Mouse (Mus musculus): ENCODE measurements around the gene Btg2. TPM values are rescaled to one million over a fixed set of nuclear protein-coding genes. Genes with fewer than 3 reads are reported as not detected.

Gene Btg2
- 32.6 and 34.6 TPM in 2 replicates for polyA plus RNA-seq (2014; fragmentation: Nextera tagmentation; extraction: Ambion mirVana)

GRCm38 (mm10) chr1:134078802-134079476 is at the start of gene Btg2:
TSS of gene Btg2 (minus strand) at chr1:134079120.
- ATAC-seq (replicated peaks; ENCODE audit: low FRiP score, low TSS enrichment, low read depth): peak; percentile 95
- WGBS: under 1% methylated on average over 57 of the region's 62 CpGs
- Histone ChIP-seq H3K27ac (ENCODE audit: low read depth) (peak within 1 kb of the TSS; percentile 82), H3K4me1 (replicated peaks; ENCODE audit: control insufficient read depth, insufficient read depth, low read length) (peaks cover 31% of the 10 kb centered on the region), H3K9ac (ENCODE audit: low read length) (peak within 1 kb of the TSS; percentile 80), H3K4me2 (ENCODE audit: low read length) (peak within 1 kb of the TSS; percentile 70), H3K36me3 (ENCODE audit: control insufficient read depth, insufficient read depth, low read length) (peaks cover 21% of the 10 kb centered on the region; the same call in 1 of the 2 replicates), H3K27me3 (replicated peaks; ENCODE audit: control insufficient read depth, insufficient read depth, low read length) (no peaks in the 10 kb centered on the region), H3K9me3 (ENCODE audit: control insufficient read depth, low read length) (no peaks in the 10 kb centered on the region), H3K4me3 (ENCODE audit: low read depth, low read length) (peak within 1 kb of the TSS; percentile 70)
- DNase-seq (ENCODE audit: low spot score): peak; percentile 99

GRCm38 (mm10) chr1:134122195-134122594 is 43.3 kb upstream of the Btg2 start:
- DNase-seq (ENCODE audit: low spot score) (peak; percentile 73), ATAC-seq (replicated peaks; ENCODE audit: low FRiP score, low TSS enrichment, low read depth) (no peak)
- H3K27me3 ChIP-seq (replicated peaks; ENCODE audit: control insufficient read depth, insufficient read depth, low read length): no peaks in the 10 kb centered on the region

GRCm38 (mm10) chr1:134120179-134120578 is 41.3 kb upstream of the Btg2 start:
- DNase-seq (ENCODE audit: low spot score): peak; percentile 99
- Histone ChIP-seq H3K9ac (ENCODE audit: low read length) (no peak overlapping the region), H3K27ac (ENCODE audit: low read depth) (no peak overlapping the region), H3K4me1 (replicated peaks; ENCODE audit: control insufficient read depth, insufficient read depth, low read length) (no peaks in the 10 kb centered on the region), H3K4me2 (ENCODE audit: low read length) (no peak overlapping the region), H3K4me3 (ENCODE audit: low read depth, low read length) (no peak overlapping the region), H3K27me3 (replicated peaks; ENCODE audit: control insufficient read depth, insufficient read depth, low read length) (no peaks in the 10 kb centered on the region), H3K36me3 (ENCODE audit: control insufficient read depth, insufficient read depth, low read length) (no peaks in the 10 kb centered on the region), H3K9me3 (ENCODE audit: control insufficient read depth, low read length) (0 out of 2 replicates have a peak, but pooled peaks cover 3% of the 10 kb centered on the region)
- ATAC-seq (replicated peaks; ENCODE audit: low FRiP score, low TSS enrichment, low read depth): no peak; the same call in 1 of the 2 replicates
- WGBS: 2% methylated on average over 5 of the region's 5 CpGs

More at GRCm38 (mm10) chr1:134122195-134122594, 43.3 kb upstream of the Btg2 start:
- H3K4me1 ChIP-seq (replicated peaks; ENCODE audit: control insufficient read depth, insufficient read depth, low read length): no peaks in the 10 kb centered on the region
- no peak overlapping the region for H3K4me3 ChIP-seq (ENCODE audit: low read depth, low read length)
- no peak overlapping the region for H3K27ac ChIP-seq (ENCODE audit: low read depth)
- H3K9me3 ChIP-seq (ENCODE audit: control insufficient read depth, low read length): 0 out of 2 replicates have a peak, but pooled peaks cover 3% of the 10 kb centered on the region
- H3K36me3 ChIP-seq (ENCODE audit: control insufficient read depth, insufficient read depth, low read length): no peaks in the 10 kb centered on the region
- 60% methylated on average over 9 of the region's 9 CpGs for WGBS
- H3K9ac ChIP-seq (ENCODE audit: low read length): no peak overlapping the region
- H3K4me2 ChIP-seq (ENCODE audit: low read length): no peak overlapping the region

GRCm38 (mm10) chr1:134117110-134117509 is 38.2 kb upstream of the Btg2 start:
- Histone ChIP-seq H3K4me2 (ENCODE audit: low read length) (no peak overlapping the region), H3K4me3 (ENCODE audit: low read depth, low read length) (no peak overlapping the region), H3K9me3 (ENCODE audit: control insufficient read depth, low read length) (0 out of 2 replicates have a peak, but pooled peaks cover 3% of the 10 kb centered on the region), H3K27ac (ENCODE audit: low read depth) (no peak overlapping the region), H3K27me3 (replicated peaks; ENCODE audit: control insufficient read depth, insufficient read depth, low read length) (no peaks in the 10 kb centered on the region), H3K4me1 (replicated peaks; ENCODE audit: control insufficient read depth, insufficient read depth, low read length) (no peaks in the 10 kb centered on the region), H3K9ac (ENCODE audit: low read length) (no peak overlapping the region), H3K36me3 (ENCODE audit: control insufficient read depth, insufficient read depth, low read length) (no peaks in the 10 kb centered on the region)
- no peak for ATAC-seq (replicated peaks; ENCODE audit: low FRiP score, low TSS enrichment, low read depth)
- WGBS: 69% methylated on average over 5 of the region's 5 CpGs
- DNase-seq (ENCODE audit: low spot score): no peak

GRCm38 (mm10) chr1:134115424-134115823 is 36.5 kb upstream of the Btg2 start:
- no peak for DNase-seq (ENCODE audit: low spot score)
- WGBS: 52% methylated on average over 8 of the region's 8 CpGs

GRCm38 (mm10) chr1:134114730-134115129 is 35.8 kb upstream of the Btg2 start:
- no peak for ATAC-seq (replicated peaks; ENCODE audit: low FRiP score, low TSS enrichment, low read depth)
- H3K27ac ChIP-seq (ENCODE audit: low read depth): no peak overlapping the region

More at GRCm38 (mm10) chr1:134115424-134115823, 36.5 kb upstream of the Btg2 start:
- H3K4me1 ChIP-seq (replicated peaks; ENCODE audit: control insufficient read depth, insufficient read depth, low read length): no peaks in the 10 kb centered on the region
- no peak overlapping the region for H3K27ac ChIP-seq (ENCODE audit: low read depth)
- H3K27me3 ChIP-seq (replicated peaks; ENCODE audit: control insufficient read depth, insufficient read depth, low read length): no peaks in the 10 kb centered on the region
- no peak overlapping the region for H3K9ac ChIP-seq (ENCODE audit: low read length)
- H3K36me3 ChIP-seq (ENCODE audit: control insufficient read depth, insufficient read depth, low read length): no peaks in the 10 kb centered on the region
- H3K4me3 ChIP-seq (ENCODE audit: low read depth, low read length): no peak overlapping the region
- 0 out of 2 replicates have a peak, but pooled peaks cover 3% of the 10 kb centered on the region for H3K9me3 ChIP-seq (ENCODE audit: control insufficient read depth, low read length)
- no peak overlapping the region for H3K4me2 ChIP-seq (ENCODE audit: low read length)
- ATAC-seq (replicated peaks; ENCODE audit: low FRiP score, low TSS enrichment, low read depth): no peak

GRCm38 (mm10) chr1:134114018-134114417 is 35.1 kb upstream of the Btg2 start:
- WGBS: 88% methylated on average over 7 of the region's 7 CpGs
- no peaks in the 10 kb centered on the region for H3K27me3 ChIP-seq (replicated peaks; ENCODE audit: control insufficient read depth, insufficient read depth, low read length)
- H3K4me1 ChIP-seq (replicated peaks; ENCODE audit: control insufficient read depth, insufficient read depth, low read length): no peaks in the 10 kb centered on the region
- no peak overlapping the region for H3K27ac ChIP-seq (ENCODE audit: low read depth)
- H3K9me3 ChIP-seq (ENCODE audit: control insufficient read depth, low read length): no peaks in the 10 kb centered on the region
- H3K4me2 ChIP-seq (ENCODE audit: low read length): no peak overlapping the region
- H3K4me3 ChIP-seq (ENCODE audit: low read depth, low read length): no peak overlapping the region
- no peaks in the 10 kb centered on the region for H3K36me3 ChIP-seq (ENCODE audit: control insufficient read depth, insufficient read depth, low read length)
- no peak overlapping the region for H3K9ac ChIP-seq (ENCODE audit: low read length)
- no peak for DNase-seq (ENCODE audit: low spot score)
- no peak for ATAC-seq (replicated peaks; ENCODE audit: low FRiP score, low TSS enrichment, low read depth)

More at GRCm38 (mm10) chr1:134114730-134115129, 35.8 kb upstream of the Btg2 start:
- no peak overlapping the region for H3K9ac ChIP-seq (ENCODE audit: low read length)
- H3K4me2 ChIP-seq (ENCODE audit: low read length): no peak overlapping the region
- no peaks in the 10 kb centered on the region for H3K4me1 ChIP-seq (replicated peaks; ENCODE audit: control insufficient read depth, insufficient read depth, low read length)
- no peaks in the 10 kb centered on the region for H3K27me3 ChIP-seq (replicated peaks; ENCODE audit: control insufficient read depth, insufficient read depth, low read length)
- 0 out of 2 replicates have a peak, but pooled peaks cover 3% of the 10 kb centered on the region for H3K9me3 ChIP-seq (ENCODE audit: control insufficient read depth, low read length)
- no peaks in the 10 kb centered on the region for H3K36me3 ChIP-seq (ENCODE audit: control insufficient read depth, insufficient read depth, low read length)
- no peak overlapping the region for H3K4me3 ChIP-seq (ENCODE audit: low read depth, low read length)
- no peak for DNase-seq (ENCODE audit: low spot score)
- 61% methylated on average over 13 of the region's 13 CpGs for WGBS

- no peak overlapping the region for H3K27ac ChIP-seq (ENCODE audit: low read depth)
- no peaks in the 10 kb centered on the region for H3K4me1 ChIP-seq (replicated peaks; ENCODE audit: control insufficient read depth, insufficient read depth, low read length)
- no peak overlapping the region for H3K9ac ChIP-seq (ENCODE audit: low read length)
- DNase-seq (ENCODE audit: low spot score) (no peak), ATAC-seq (replicated peaks; ENCODE audit: low FRiP score, low TSS enrichment, low read depth) (no peak)
- H3K4me2 ChIP-seq (ENCODE audit: low read length): no peak overlapping the region
- H3K27me3 ChIP-seq (replicated peaks; ENCODE audit: control insufficient read depth, insufficient read depth, low read length): no peaks in the 10 kb centered on the region
- H3K4me3 ChIP-seq (ENCODE audit: low read depth, low read length): no peak overlapping the region
- no peaks in the 10 kb centered on the region for H3K9me3 ChIP-seq (ENCODE audit: control insufficient read depth, low read length)
- no peaks in the 10 kb centered on the region for H3K36me3 ChIP-seq (ENCODE audit: control insufficient read depth, insufficient read depth, low read length)
- 65% methylated on average over 5 of the region's 5 CpGs for WGBS
Observed at GRCm38 (mm10) chr1:134113560-134113959, 34.6 kb upstream of the Btg2 start.

- WGBS: 77% methylated on average over 4 of the region's 4 CpGs
- no peaks in the 10 kb centered on the region for H3K36me3 ChIP-seq (ENCODE audit: control insufficient read depth, insufficient read depth, low read length)
- no peak for DNase-seq (ENCODE audit: low spot score)
Observed at GRCm38 (mm10) chr1:134110979-134111378, 32.1 kb upstream of the Btg2 start, which contains the start of gene Chit1. TSS of gene Chit1 (plus strand) at chr1:134111242.

More at GRCm38 (mm10) chr1:134110979-134111378, 32.1 kb upstream of the Btg2 start, which contains the start of gene Chit1:
- Histone ChIP-seq H3K4me3 (ENCODE audit: low read depth, low read length) (no peak within 1 kb of the TSS), H3K27me3 (replicated peaks; ENCODE audit: control insufficient read depth, insufficient read depth, low read length) (no peaks in the 10 kb centered on the region), H3K9ac (ENCODE audit: low read length) (no peak within 1 kb of the TSS), H3K9me3 (ENCODE audit: control insufficient read depth, low read length) (no peaks in the 10 kb centered on the region), H3K4me1 (replicated peaks; ENCODE audit: control insufficient read depth, insufficient read depth, low read length) (no peaks in the 10 kb centered on the region), H3K4me2 (ENCODE audit: low read length) (no peak within 1 kb of the TSS), H3K27ac (ENCODE audit: low read depth) (no peak within 1 kb of the TSS)
- ATAC-seq (replicated peaks; ENCODE audit: low FRiP score, low TSS enrichment, low read depth): no peak

Measured in intestine, embryonic 14.5 days (tissue).